Mouse (Mus musculus) ZHBTc4 (cell line): ENCODE measurements at regions not wholly inside any gene's neighbourhood (a gene's known extent, or its start where the extent isn't known, plus 50 kb on each side); places are given as distances from the start of the nearest gene placed in this dataset.

Source experiments
- DNase-seq: peaks from one replicate; pipeline ENCODE4 v3.0.0-alpha.2; 2011; ENCODE audit warnings: low read depth, low spot score

GRCm38 (mm10) chr8:62425988-62426387 lies 303.0 kb upstream of the Anxa10 start:
- DNase-seq: no peak

- peak; percentile 94 for DNase-seq
Observed at GRCm38 (mm10) chr8:62417549-62417948, 294.6 kb upstream of the Anxa10 start.
